Mouse (Mus musculus) ovary, adult 10 weeks (tissue): ENCODE results near the gene Olfr1457. TPM values are rescaled to one million over a fixed set of nuclear protein-coding genes. Genes with fewer than 3 reads are reported as not detected.

Experiments
- polyA plus RNA-seq: library from polyadenylated mRNA; stranded (reverse); fragments of 350-450 nt; fragmentation: Illumina TruSeq; extraction: RNeasy Lipid Tissue Mini Kit (QIAGEN cat#74804); gene quantifications from one replicate; pipeline ENCODE4 v1.2.3, GENCODE M21; 2014

Gene Olfr1457
- polyA plus RNA-seq, result not detected

DNA sequence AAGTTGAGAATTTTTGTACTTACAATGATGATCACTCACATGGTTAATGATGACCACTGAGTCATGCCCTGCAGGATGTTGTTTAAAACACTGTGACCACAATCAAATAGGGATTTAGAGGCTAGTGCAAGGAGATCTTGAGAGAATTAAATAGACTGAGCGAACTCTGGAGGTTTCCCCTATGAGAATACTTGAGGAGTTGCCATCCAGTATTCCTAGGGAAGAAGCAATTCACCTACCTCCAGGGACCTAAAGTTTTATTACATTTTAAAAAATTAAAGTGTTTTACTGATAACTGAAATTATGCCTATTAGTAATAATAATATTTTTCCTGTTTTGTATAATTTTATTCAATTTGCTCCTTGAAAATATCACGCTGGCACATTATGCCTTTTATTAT lies at the start of gene Olfr1457:
Olfr1457 (minus strand) TSS at position 101 of the 400 bp plus-strand sequence.

DNA sequence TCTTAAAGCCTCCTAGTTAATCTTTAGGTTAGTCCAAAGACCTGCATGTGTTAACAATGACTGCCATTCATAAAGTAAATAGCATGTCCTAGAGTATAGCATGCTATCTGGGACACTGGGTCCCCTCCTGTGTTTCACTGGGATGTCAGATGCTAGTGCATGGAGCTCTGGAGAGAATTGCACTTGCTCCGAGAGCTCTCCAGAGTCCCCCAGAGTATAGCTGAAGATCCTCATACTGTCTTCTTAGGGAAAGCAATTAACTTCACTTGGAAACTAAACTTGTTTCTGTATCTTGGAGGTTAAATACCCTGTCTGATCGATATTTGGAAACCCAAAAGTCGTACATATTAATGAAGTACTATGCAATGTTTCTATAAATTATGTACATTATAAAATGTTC lies 9.0 kb upstream of the Olfr1457 start, which contains the start of gene Olfr1458:
Olfr1458 (minus strand) TSS at position 101 of the 400 bp plus-strand sequence.

DNA sequence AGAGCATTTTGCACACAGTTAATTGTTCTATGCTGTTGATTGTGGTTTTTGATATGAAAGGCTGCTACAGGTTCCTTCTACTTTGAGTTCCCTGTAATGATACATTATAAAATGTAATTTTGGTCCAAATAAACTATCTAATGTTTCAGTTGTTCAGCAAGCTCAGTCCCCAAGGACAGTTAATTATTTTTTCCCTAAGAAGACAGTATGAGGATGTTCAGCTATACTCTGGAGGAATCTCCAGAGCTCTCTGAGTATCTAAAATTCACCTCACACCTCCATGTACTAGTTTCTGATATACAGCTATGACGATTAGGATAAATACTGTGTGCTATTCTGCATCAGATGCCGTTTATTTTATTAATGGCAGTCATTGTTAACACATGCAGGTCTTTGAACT lies 37.4 kb downstream of the Olfr1457 start, which contains the start of gene Olfr1454:
Olfr1454 (plus strand) TSS at position 301 of the 400 bp plus-strand sequence.

Other genes starting within 250 kb of the Olfr1457 start
- not detected for gene Olfr1444, start 240.6 kb downstream of the Olfr1457 start, polyA plus RNA-seq
- not detected for gene Olfr1445, start 214.0 kb downstream of the Olfr1457 start, polyA plus RNA-seq
- gene Olfr1446, start 204.4 kb downstream of the Olfr1457 start, polyA plus RNA-seq, result not detected
- gene Olfr1447, start 194.1 kb downstream of the Olfr1457 start, polyA plus RNA-seq, result not detected
- not detected for gene Olfr1448, start 173.5 kb downstream of the Olfr1457 start, polyA plus RNA-seq
- gene Olfr1449, start 167.1 kb downstream of the Olfr1457 start, polyA plus RNA-seq, result not detected
- not detected for gene Olfr1450, start 147.6 kb downstream of the Olfr1457 start, polyA plus RNA-seq
- gene Olfr1451, start 102.9 kb downstream of the Olfr1457 start, polyA plus RNA-seq, result not detected
- gene Olfr1453, start 69.6 kb downstream of the Olfr1457 start, polyA plus RNA-seq, result not detected
- not detected for gene Olfr1454, start 37.3 kb downstream of the Olfr1457 start, polyA plus RNA-seq
- not detected for gene Olfr1458, start 8.9 kb upstream of the Olfr1457 start, polyA plus RNA-seq
- not detected for gene Olfr1459, start 51.7 kb upstream of the Olfr1457 start, polyA plus RNA-seq
- not detected for gene Olfr1461, start 65.1 kb upstream of the Olfr1457 start, polyA plus RNA-seq
- not detected for gene Olfr1462, start 87.8 kb upstream of the Olfr1457 start, polyA plus RNA-seq
- not detected for gene Olfr1463, start 133.4 kb upstream of the Olfr1457 start, polyA plus RNA-seq
- gene Olfr1465, start 217.7 kb upstream of the Olfr1457 start, polyA plus RNA-seq, result not detected
- not detected for gene Olfr1466, start 241.0 kb upstream of the Olfr1457 start, polyA plus RNA-seq